Mouse (Mus musculus) heart, postnatal 0 days (tissue): ENCODE results near the gene Tbc1d10b. TPM values are rescaled to one million over a fixed set of nuclear protein-coding genes. Genes with fewer than 3 reads are reported as not detected.

Experiments
- ATAC-seq: fragments of 200-750 bp; cut with Nextera tagmentation; 2 replicates; pipeline ENCODE4 v1.8.0; 2017; ENCODE audit warnings: low read depth, moderate number of reproducible peaks, moderate library complexity; ENCODE audit not compliant: insufficient read depth
- DNase-seq: peaks from one replicate; pipeline ENCODE4 v3.0.0-alpha.2; 2016; ENCODE audit warnings: low spot score
- H3K27ac ChIP-seq: fragments of 300-500 bp; sonication (generic); 2 replicates; pipeline ENCODE4 v1.5.1; 2014; ENCODE audit warnings: low read depth, mild to moderate bottlenecking
- H3K27me3 ChIP-seq: fragments of 300-500 bp; sonication (generic); 2 replicates; pipeline ENCODE4 v1.6.1; 2014; ENCODE audit warnings: low read length, mixed read lengths; ENCODE audit not compliant: control insufficient read depth, insufficient read depth
- H3K36me3 ChIP-seq: fragments of 300-500 bp; sonication (generic); replicated peaks from 2 replicates; pipeline ENCODE4 v1.6.1; 2014; ENCODE audit warnings: low read length, mixed read lengths; ENCODE audit not compliant: control insufficient read depth, insufficient read depth
- H3K4me1 ChIP-seq: fragments of 300-500 bp; sonication (generic); 2 replicates; pipeline ENCODE4 v1.6.1; 2014; ENCODE audit warnings: antibody characterized with exemption; ENCODE audit not compliant: control insufficient read depth, insufficient read depth
- H3K4me2 ChIP-seq: fragments of 300-500 bp; sonication (generic); 2 replicates; pipeline ENCODE4 v1.6.1; 2014; ENCODE audit warnings: low read depth, mild to moderate bottlenecking, low read length, moderate library complexity
- H3K4me3 ChIP-seq: fragments of 300-500 bp; sonication (generic); 2 replicates; pipeline ENCODE4 v1.5.1; 2014; ENCODE audit warnings: low read depth, low read length
- H3K9ac ChIP-seq: fragments of 300-500 bp; sonication (generic); replicated peaks from 2 replicates; pipeline ENCODE4 v1.6.1; 2014; ENCODE audit warnings: low read depth, low read length, mixed read lengths
- H3K9me3 ChIP-seq: fragments of 300-500 bp; sonication (generic); replicated peaks from 2 replicates; pipeline ENCODE4 v1.6.1; 2016; ENCODE audit warnings: low read length; ENCODE audit not compliant: control insufficient read depth
- CTCF ChIP-seq: IDR thresholded peaks from 2 replicates; pipeline ENCODE4 v1.5.1; 2016; ENCODE audit warnings: antibody characterized with exemption, control low read depth, low read depth
- EP300 ChIP-seq: IDR thresholded peaks from 2 replicates; pipeline ENCODE4 v1.6.1; 2016; ENCODE audit warnings: antibody characterized with exemption, low read depth
- WGBS: fragments of 180-500 bp; shearing (Covaris S2); extraction: QIAGEN DNeasy Blood & Tissue Kit; methylation state at CpG from one replicate; pipeline ENCODE4 v1.1.7; 2014; 5-methylcytosine and 5-hydroxymethylcytosine counted together
- polyA plus RNA-seq: library from polyadenylated mRNA; unstranded; fragments of >200 nt; fragmentation: Nextera tagmentation; extraction: Ambion mirVana; gene quantifications from 2 replicates; pipeline ENCODE4 v1.2.1, GENCODE M21; 2015
- total RNA-seq: library from RNA; depleted of rRNA; stranded (reverse); fragments of >200 nt; gene quantifications from 2 replicates; pipeline ENCODE4 v1.2.3, GENCODE M21; 2014; ENCODE audit warnings: low replicate concordance; rRNA removed

Tbc1d10b gene
- 30.2 and 45.3 TPM in 2 replicates for total RNA-seq
- polyA plus RNA-seq = 9.6 and 10.8 TPM in 2 replicates

DNA sequence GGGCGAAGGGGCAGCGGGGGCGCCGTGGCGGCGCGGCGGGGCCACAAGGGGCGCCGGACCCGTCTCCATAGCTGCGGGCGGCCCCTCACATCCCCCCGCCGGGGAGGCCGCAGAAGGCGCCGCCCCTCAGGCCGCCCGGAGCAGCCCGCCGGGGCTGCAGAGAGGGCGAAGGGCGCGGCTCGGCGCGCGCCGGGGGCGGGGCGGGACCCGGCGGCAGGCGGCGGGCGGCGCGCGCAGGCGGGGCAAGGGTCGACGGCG lies at the start of gene Tbc1d10b:
Tbc1d10b (minus strand) TSS at position 174 of the 258 bp plus-strand sequence.
- no peaks in the 10 kb centered on the region for H3K9me3 ChIP-seq
- TF ChIP-seq CTCF = no peak
- TF ChIP-seq EP300 = no peak
- H3K4me1 ChIP-seq = peaks cover 13% of the 10 kb centered on the region
- peak within 1 kb of the TSS; percentile 90 for H3K27ac ChIP-seq
- ATAC-seq (no peak), DNase-seq (no peak)
- H3K9ac ChIP-seq = peak within 1 kb of the TSS; percentile 77
- no peaks in the 10 kb centered on the region for H3K27me3 ChIP-seq
- H3K4me2 ChIP-seq = peak within 1 kb of the TSS; percentile 91
- peaks cover 8% of the 10 kb centered on the region for H3K36me3 ChIP-seq
- peak within 1 kb of the TSS; percentile 70 for H3K4me3 ChIP-seq
- under 1% methylated on average over 37 of the region's 44 CpGs for WGBS

GRCm38 (mm10) chr7:127256518-127256917 lies 48.2 kb upstream of the Tbc1d10b start:
- peaks cover 19% of the 10 kb centered on the region; the same call in 1 of the 2 replicates for H3K4me1 ChIP-seq
- H3K9ac ChIP-seq = no peak overlapping the region
- H3K4me2 ChIP-seq = no peak overlapping the region
- no peaks in the 10 kb centered on the region for H3K27me3 ChIP-seq
- ATAC-seq (no peak), DNase-seq (no peak)
- no peak overlapping the region for H3K27ac ChIP-seq
- H3K9me3 ChIP-seq = no peaks in the 10 kb centered on the region
- 85% methylated on average over 5 of the region's 5 CpGs for WGBS
- H3K36me3 ChIP-seq = 0 out of 2 replicates have a peak, but pooled peaks cover 4% of the 10 kb centered on the region
- no peak for TF ChIP-seq CTCF
- no peak for TF ChIP-seq EP300
- no peak overlapping the region for H3K4me3 ChIP-seq

GRCm38 (mm10) chr7:127255965-127256364 lies 47.7 kb upstream of the Tbc1d10b start:
- Histone ChIP-seq H3K9ac (no peak overlapping the region), H3K36me3 (0 out of 2 replicates have a peak, but pooled peaks cover 4% of the 10 kb centered on the region), H3K4me3 (no peak overlapping the region), H3K4me2 (no peak overlapping the region), H3K27me3 (no peaks in the 10 kb centered on the region), H3K4me1 (peaks cover 17% of the 10 kb centered on the region; the same call in 1 of the 2 replicates), H3K9me3 (no peaks in the 10 kb centered on the region), H3K27ac (no peak overlapping the region)
- TF ChIP-seq CTCF (no peak), EP300 (no peak)
- ATAC-seq (no peak), DNase-seq (no peak)
- 95% methylated on average over 2 of the region's 2 CpGs for WGBS

DNA sequence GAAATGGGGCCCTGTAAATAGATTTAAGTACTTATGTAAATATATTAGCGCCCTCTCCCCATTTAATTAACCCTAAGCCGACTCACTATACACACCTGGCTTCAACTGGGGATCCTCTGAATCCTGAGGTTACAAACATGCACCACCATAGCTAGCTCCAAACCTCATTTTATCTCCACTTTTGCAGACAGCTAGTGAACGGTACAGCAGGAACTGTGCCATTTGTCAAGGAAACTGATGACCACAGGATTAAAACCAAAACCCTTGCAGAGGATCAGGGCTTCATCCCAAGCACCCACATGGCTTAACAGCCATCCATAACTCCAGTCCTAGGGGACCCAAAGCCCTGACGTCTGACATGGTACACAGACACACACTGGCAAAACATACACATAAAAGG lies 46.7 kb upstream of the Tbc1d10b start:
- Histone ChIP-seq H3K36me3 (0 out of 2 replicates have a peak, but pooled peaks cover 4% of the 10 kb centered on the region), H3K27ac (no peak overlapping the region), H3K27me3 (no peaks in the 10 kb centered on the region), H3K4me1 (peaks cover 14% of the 10 kb centered on the region; the same call in 1 of the 2 replicates), H3K9ac (no peak overlapping the region; the same call in 1 of the 2 replicates), H3K4me2 (peak overlapping the region; percentile 68), H3K4me3 (peak overlapping the region; percentile 57; the same call in 1 of the 2 replicates), H3K9me3 (no peaks in the 10 kb centered on the region)
- TF ChIP-seq EP300 (no peak), CTCF (no peak)
- 28% methylated on average over 4 of the region's 4 CpGs for WGBS
- DNase-seq (no peak), ATAC-seq (no peak)

- Histone ChIP-seq H3K4me2 (peak overlapping the region; percentile 68), H3K9me3 (no peaks in the 10 kb centered on the region), H3K27ac (peak overlapping the region; percentile 88), H3K4me3 (peak overlapping the region; percentile 57), H3K27me3 (no peaks in the 10 kb centered on the region), H3K9ac (peak overlapping the region; percentile 72), H3K4me1 (0 out of 2 replicates have a peak, but pooled peaks cover 8% of the 10 kb centered on the region), H3K36me3 (peaks cover 10% of the 10 kb centered on the region; the same call in 1 of the 2 replicates)
- TF ChIP-seq CTCF = no peak
- TF ChIP-seq EP300 = 0 out of 2 replicates have a peak, but pooled peaks have one; percentile 33
- ATAC-seq = peak; percentile 93
- under 1% methylated on average over 136 of the region's 136 CpGs for WGBS
- peak; percentile 96 for DNase-seq
Observed at GRCm38 (mm10) chr7:127253821-127254769, 45.8 kb upstream of the Tbc1d10b start.
